Mouse (Mus musculus) gastrocnemius, adult 18-20 months (tissue): ENCODE data around the gene Ltb. TPM values are rescaled to one million over a fixed set of nuclear protein-coding genes. Genes with fewer than 3 reads are reported as not detected.

Source experiments
- microRNA-seq: library from miRNA; unstranded; fragments of <30 nt; microRNA quantifications from one replicate; pipeline ENCODE4 v1.2.0, GENCODE M21; 2021
- total RNA-seq, 2 experiments: library from RNA; stranded (reverse); gene quantifications; 2 replicates each; pipeline ENCODE4 v1.2.3; 2021

The Ltb gene
- total RNA-seq, 2 experiments from 2014 or later: 0.38 TPM; not detected in 1

Small RNA genes within 50 kb of the gene (microRNA-seq; reads per million reads assigned to microRNA genes)
- gene Mir6973a (not detected), gene Mir6974 (1.4 reads per million), gene Mir6975 (not detected)

Other genes starting within 250 kb of the Ltb start
- 10 to 100 TPM; 11.4 to 94.8 TPM for gene Hspa1b, start 235.2 kb upstream of the Ltb start, total RNA-seq
- not detected for gene Gm20481, start 224.5 kb upstream of the Ltb start, total RNA-seq
- 10 to 100 TPM; 16.6 to 99.8 TPM for gene Hspa1a, start 222.3 kb upstream of the Ltb start, total RNA-seq
- gene Hspa1l, start 221.7 kb upstream of the Ltb start, total RNA-seq: 10 to 100 TPM; 31.8 to 33.6 TPM
- 10 to 100 TPM; 14.0 to 17.1 TPM for gene Lsm2, start 212.6 kb upstream of the Ltb start, total RNA-seq
- gene Vars, start 193.5 kb upstream of the Ltb start, total RNA-seq: 10 to 100 TPM; 38.2 TPM
- 10 to 100 TPM; 13.2 to 16.8 TPM for gene Vwa7, start 177.9 kb upstream of the Ltb start, total RNA-seq
- gene Sapcd1, start 166.4 kb upstream of the Ltb start, total RNA-seq: not detected
- gene Msh5, start 147.7 kb upstream of the Ltb start, total RNA-seq: under 1 TPM in 1 of 2 experiments, not detected in 1; 0.28 TPM
- 10 to 100 TPM in 1 of 2 experiments, 1 to 10 TPM in 1; 7.5 to 11.6 TPM for gene Clic1, start 144.5 kb upstream of the Ltb start, total RNA-seq
- 1 to 10 TPM; 4.5 to 8.7 TPM for gene Ddah2, start 135.4 kb upstream of the Ltb start, total RNA-seq
- not detected for gene Ly6g6c, start 129.1 kb upstream of the Ltb start, total RNA-seq
- not detected for gene Mpig6b, start 128.3 kb upstream of the Ltb start, total RNA-seq
- gene Ly6g6e, start 117.5 kb upstream of the Ltb start, total RNA-seq: not detected
- 1 to 10 TPM in 1 of 2 experiments, not detected in 1; 3.0 TPM for gene Ly6g6d, start 116.4 kb upstream of the Ltb start, total RNA-seq
- not detected for gene Ly6g6f, start 108.8 kb upstream of the Ltb start, total RNA-seq
- 10 to 100 TPM; 85.3 to 87.7 TPM for gene Abhd16a, start 105.2 kb upstream of the Ltb start, total RNA-seq
- gene Ly6g5c, start 86.2 kb upstream of the Ltb start, total RNA-seq: not detected
- not detected for gene Ly6g5b, start 79.0 kb upstream of the Ltb start, total RNA-seq
- gene Gpank1, start 73.0 kb upstream of the Ltb start, total RNA-seq: 1 to 10 TPM; 8.7 to 9.0 TPM
- gene Csnk2b, start 72.4 kb upstream of the Ltb start, total RNA-seq: 100 to 1,000 TPM; 176 to 183 TPM
- 10 to 100 TPM; 12.6 to 16.6 TPM for gene D17H6S53E, start 68.1 kb upstream of the Ltb start, total RNA-seq
- not detected for gene Apom, start 62.4 kb upstream of the Ltb start, total RNA-seq
- 100 to 1,000 TPM; 233 to 265 TPM for gene Bag6, start 59.3 kb upstream of the Ltb start, total RNA-seq
- 100 to 1,000 TPM; 102 to 111 TPM for gene Prrc2a, start 29.5 kb upstream of the Ltb start, total RNA-seq
- 1 to 10 TPM in 1 of 2 experiments, under 1 TPM in 1; 0.84 to 1.1 TPM for gene Aif1, start 18.4 kb upstream of the Ltb start, total RNA-seq
- 1 to 10 TPM in 1 of 2 experiments, not detected in 1; 1.1 TPM for gene Lst1, start 6.0 kb upstream of the Ltb start, total RNA-seq
- not detected for gene Tnf, start 7.6 kb downstream of the Ltb start, total RNA-seq
- under 1 TPM; 0.43 to 0.48 TPM for gene Lta, start 10.9 kb downstream of the Ltb start, total RNA-seq
- gene Gm16181, start 26.4 kb downstream of the Ltb start, total RNA-seq: not detected
- gene Atp6v1g2, start 39.2 kb downstream of the Ltb start, total RNA-seq: 1 to 10 TPM; 1.1 to 1.8 TPM
- gene Nfkbil1, start 41.4 kb downstream of the Ltb start, total RNA-seq: 1 to 10 TPM; 7.0 to 7.2 TPM
- 10 to 100 TPM; 83.5 to 83.8 TPM for gene Ddx39b, start 47.3 kb downstream of the Ltb start, total RNA-seq
- gene H2-D1, start 68.3 kb downstream of the Ltb start, total RNA-seq: 10 to 100 TPM; 36.3 to 59.0 TPM
- under 1 TPM; 0.19 to 0.27 TPM for gene H2-Q1, start 126.0 kb downstream of the Ltb start, total RNA-seq
- under 1 TPM; 0.18 to 0.71 TPM for gene H2-Q2, start 147.8 kb downstream of the Ltb start, total RNA-seq
- gene H2-Q4, start 185.2 kb downstream of the Ltb start, total RNA-seq: 1 to 10 TPM; 3.5 to 6.6 TPM
- 1 to 10 TPM in 1 of 2 experiments, under 1 TPM in 1; 0.94 to 1.2 TPM for gene H2-Q6, start 230.4 kb downstream of the Ltb start, total RNA-seq
- 1 to 10 TPM in 1 of 2 experiments, under 1 TPM in 1; 0.82 to 1.8 TPM for gene H2-Q7, start 244.7 kb downstream of the Ltb start, total RNA-seq